8 mouse cellular contexts compared by ENCODE assay signal in the genomic region with DNA sequence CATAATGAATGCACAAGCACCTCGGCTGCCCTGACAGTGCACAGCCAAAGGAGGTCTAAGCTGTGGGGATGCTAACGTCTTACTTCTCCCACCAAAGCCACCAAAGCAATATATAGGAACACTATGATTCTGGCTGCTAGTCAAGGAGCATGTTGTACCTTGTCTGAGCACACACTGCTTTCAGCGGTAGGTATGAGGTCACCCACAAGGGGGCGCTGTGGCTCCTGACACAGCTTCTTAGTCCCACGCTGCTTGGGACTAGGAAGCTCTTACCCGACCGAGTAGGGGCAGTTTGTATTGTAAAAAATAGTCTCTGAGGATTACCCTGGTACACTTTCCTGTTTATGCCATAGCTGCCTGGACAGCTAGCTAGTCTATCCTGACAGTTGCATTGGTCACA. TPM values are rescaled to one million over a fixed set of nuclear protein-coding genes. Genes with fewer than 3 reads are reported as not detected.
A peak's percentile ranks its signal among the peaks of the same experiment; 100 is the strongest.
DNase-seq lines count a peak whose midpoint lies in the region; ATAC-seq and TF ChIP-seq lines count a peak whose summit lies in the region.
"Had no signal": no experiment of that assay in that cellular context is flagged by ENCODE, and none has a peak within 500 bp of the region (broad histone marks: within the 10 kb centered on the region; RNA-seq: fewer than 3 reads in every experiment).

No protein-coding gene starts in this region.

- no peak overlapping the region for H3K4me3 ChIP-seq in MEL (ENCODE audit: control insufficient read depth in 1 of 2, insufficient read depth in 1 of 2, low read depth in 2 of 2, low read length in 2 of 2)

- peak; percentile 80 for TF ChIP-seq RAD21 in MEL (IDR thresholded peaks at IDR 0.05; ENCODE audit: low read depth, low read length)

- DNase-seq in MEL (ENCODE audit: low read depth, low spot score): peak; percentile 90
- DNase-seq in adrenal gland, postnatal 10 days: peak; percentile 91
- DNase-seq in embryo, embryonic 11.5 days (ENCODE audit: low read depth, low spot score): peak; percentile 59
- peak; percentile 75 to 87 for DNase-seq in heart, postnatal 14 days
- peak; percentile 48 to 49 for DNase-seq in layer of hippocampus, postnatal 14 days (ENCODE audit: low spot score in 2 of 2)
- peak; percentile 49 to 78 for DNase-seq in spleen, adult 18-20 months

- peak overlapping the region; percentile 34; the same call in 1 of the 2 replicates for H3K9ac ChIP-seq in MEL (ENCODE audit: control insufficient read depth, low read depth, low read length, poor library complexity, severe bottlenecking)

- H3K27me3 ChIP-seq in MEL (ENCODE audit: control insufficient read depth in 1 of 2, insufficient read depth in 2 of 2, low read length in 2 of 2): no peaks in the 10 kb centered on the region; a peak in 1 of 4 replicates

- no peak overlapping the region for H3K27ac ChIP-seq in MEL (ENCODE audit: control insufficient read depth, low read depth, low read length)
- H3K27ac ChIP-seq: macrophage had no signal

- TF ChIP-seq POLR2A in MEL (IDR thresholded peaks at IDR 0.05; ENCODE audit: control insufficient read depth in 1 of 2, insufficient read depth in 1 of 2, low read depth in 1 of 2, low read length in 2 of 2, poor library complexity in 1 of 2): no peak

- H3K79me2 ChIP-seq in MEL (ENCODE audit: control insufficient read depth, insufficient read depth, low read length, poor library complexity): no peaks in the 10 kb centered on the region

- H3K9me3 ChIP-seq in MEL (replicated peaks; ENCODE audit: insufficient read depth, low read length): no peaks in the 10 kb centered on the region

- intact Hi-C loops in heart, postnatal 14 days (cut with DNase I): no loop called here

- no peaks in the 10 kb centered on the region for H3K4me1 ChIP-seq in MEL (ENCODE audit: control insufficient read depth in 1 of 2, insufficient read depth in 2 of 2, low read length in 2 of 2)

- ATAC-seq in megakaryocyte, adult 5-6 weeks (ENCODE audit: poor library complexity, severe bottlenecking): peak; percentile 70

- TF ChIP-seq EP300 in MEL (IDR thresholded peaks at IDR 0.05; ENCODE audit: low read depth in 1 of 2, low read length in 2 of 2): no peak

- H3K36me3 ChIP-seq in MEL (ENCODE audit: control insufficient read depth in 1 of 2, insufficient read depth in 2 of 2, low read length in 2 of 2): 0 out of 4 replicates have a peak, but pooled peaks cover 0 to 2% of the 10 kb centered on the region in 2 experiments

- peak; percentile 93 to 95 (median 94) for TF ChIP-seq CTCF in MEL (IDR thresholded peaks at IDR 0.05 in 2 of 3, conservative IDR thresholded peaks at IDR 0.05 in 1 of 3; ENCODE audit: control insufficient read depth in 1 of 3, insufficient read depth in 1 of 3, low read depth in 2 of 3, low read length in 3 of 3, poor library complexity in 1 of 3, severe bottlenecking in 1 of 3)

TF ChIP-seq in MEL, 35 proteins besides CTCF, POLR2A, EP300 and RAD21:
- TF ChIP-seq ELF1 (IDR thresholded peaks at IDR 0.05; ENCODE audit: low read depth, low read length) (no peak), SMC3 (IDR thresholded peaks at IDR 0.05; ENCODE audit: low read depth, low read length) (peak; percentile 83), RCOR1 (IDR thresholded peaks at IDR 0.05; ENCODE audit: low read depth, low read length) (no peak), TBP (IDR thresholded peaks at IDR 0.05; ENCODE audit: low read depth, low read length) (no peak), USF1 (IDR thresholded peaks at IDR 0.05; ENCODE audit: low read depth, low read length) (no peak), ETS1 (IDR thresholded peaks at IDR 0.05; ENCODE audit: low read depth, low read length) (no peak), MAX (IDR thresholded peaks at IDR 0.05; ENCODE audit: low read length) (no peak), ZMIZ1 (IDR thresholded peaks at IDR 0.05; ENCODE audit: low read depth, low read length) (no peak), MAZ (IDR thresholded peaks at IDR 0.05; ENCODE audit: low read depth, low read length) (no peak), MXI1 (IDR thresholded peaks at IDR 0.05; ENCODE audit: low read depth, low read length) (no peak), ZC3H11A (IDR thresholded peaks at IDR 0.05; ENCODE audit: low read depth, low read length) (peak; percentile 55), HCFC1 (IDR thresholded peaks at IDR 0.05; ENCODE audit: low read depth, low read length) (no peak), POLR2AphosphoS2 (IDR thresholded peaks at IDR 0.05; ENCODE audit: low read length) (no peak), ZNF384 (IDR thresholded peaks at IDR 0.05; ENCODE audit: low read depth, low read length) (no peak), CHD2 (IDR thresholded peaks at IDR 0.05; ENCODE audit: low read length) (no peak), SIN3A (IDR thresholded peaks at IDR 0.05; ENCODE audit: low read length) (no peak), POLR2AphosphoS5 (IDR thresholded peaks at IDR 0.05; ENCODE audit: borderline replicate concordance, low read depth, low read length) (no peak), E2F4 (IDR thresholded peaks at IDR 0.05; ENCODE audit: borderline replicate concordance, low read depth, low read length) (no peak), MYC (IDR thresholded peaks at IDR 0.05; ENCODE audit: low read depth, low read length) (peak; percentile 46; the same call in 1 of the 2 replicates), UBTF (IDR thresholded peaks at IDR 0.05; ENCODE audit: borderline replicate concordance, insufficient read depth, low read depth, low read length) (no peak)

RNA-seq across cellular contexts. Expression of a gene that starts 7.4 kb away (rescaled TPM):
- 20.0 and 21.1 TPM in 2 replicates for total RNA-seq in MEL (2012; rRNA removed)
- 10 to 100 TPM; 37.9 to 46.0 TPM for polyA plus RNA-seq in MEL (2012; ENCODE audit: insufficient read depth in 1 of 2, insufficient read length in 2 of 2, low read depth in 1 of 2, low replicate concordance in 2 of 2, missing spikeins in 1 of 2)
- total RNA-seq in adrenal gland, postnatal 10 days (2021): 10 to 100 TPM; 18.5 to 18.8 TPM
- total RNA-seq in heart, postnatal 14 days (2021): 10 to 100 TPM; 14.7 to 15.7 TPM
- total RNA-seq in layer of hippocampus, postnatal 14 days (2021): 10 to 100 TPM; 22.1 to 24.9 TPM
- 16.9 and 17.9 TPM in 2 replicates for total RNA-seq in megakaryocyte, adult 5-6 weeks (2015)
- 18.1 and 20.2 TPM in 2 replicates for total RNA-seq in megakaryocyte, adult 5-6 weeks (2017)

RNA-seq across cellular contexts. Expression of a gene that starts 48.9 kb away (rescaled TPM):
- total RNA-seq in MEL (2012; rRNA removed): 1.5 TPM in 2 replicates
- 1 to 10 TPM in 1 of 2 experiments, not detected in 1; 2.4 TPM for polyA plus RNA-seq in MEL (2012; ENCODE audit: insufficient read depth in 1 of 2, insufficient read length in 2 of 2, low read depth in 1 of 2, low replicate concordance in 2 of 2, missing spikeins in 1 of 2)
- 10 to 100 TPM in 1 of 2 experiments, 1 to 10 TPM in 1; 9.2 to 12.4 TPM for total RNA-seq in adrenal gland, postnatal 10 days (2021)
- total RNA-seq in heart, postnatal 14 days (2021): 1 to 10 TPM; 6.6 to 7.6 TPM
- total RNA-seq in layer of hippocampus, postnatal 14 days (2021): 10 to 100 TPM; 13.2 TPM
- 60.6 and 61.8 TPM in 2 replicates for total RNA-seq in megakaryocyte, adult 5-6 weeks (2015)
- 35.5 and 46.5 TPM in 2 replicates for total RNA-seq in megakaryocyte, adult 5-6 weeks (2017)

RNA-seq across cellular contexts. Expression of a gene that starts 49.8 kb away (rescaled TPM):
- total RNA-seq in MEL (2012; rRNA removed): 33.0 and 37.1 TPM in 2 replicates
- 10 to 100 TPM in 1 of 2 experiments, not detected in 1; 46.4 TPM for polyA plus RNA-seq in MEL (2012; ENCODE audit: insufficient read depth in 1 of 2, insufficient read length in 2 of 2, low read depth in 1 of 2, low replicate concordance in 2 of 2, missing spikeins in 1 of 2)
- total RNA-seq in adrenal gland, postnatal 10 days (2021): 10 to 100 TPM; 41.7 to 42.3 TPM
- total RNA-seq in heart, postnatal 14 days (2021): 10 to 100 TPM; 10.8 to 11.5 TPM
- total RNA-seq in layer of hippocampus, postnatal 14 days (2021): 10 to 100 TPM; 28.1 to 31.0 TPM
- 56.1 and 61.0 TPM in 2 replicates for total RNA-seq in megakaryocyte, adult 5-6 weeks (2015)
- total RNA-seq in megakaryocyte, adult 5-6 weeks (2017): 69.5 and 70.7 TPM in 2 replicates
